Mouse (Mus musculus): ENCODE data around the gene Mrps11. TPM values are rescaled to one million over a fixed set of nuclear protein-coding genes. Genes with fewer than 3 reads are reported as not detected.

Gene Mrps11
- polyA plus RNA-seq, 2 experiments: 70.7 to 84.4 TPM

DNA sequence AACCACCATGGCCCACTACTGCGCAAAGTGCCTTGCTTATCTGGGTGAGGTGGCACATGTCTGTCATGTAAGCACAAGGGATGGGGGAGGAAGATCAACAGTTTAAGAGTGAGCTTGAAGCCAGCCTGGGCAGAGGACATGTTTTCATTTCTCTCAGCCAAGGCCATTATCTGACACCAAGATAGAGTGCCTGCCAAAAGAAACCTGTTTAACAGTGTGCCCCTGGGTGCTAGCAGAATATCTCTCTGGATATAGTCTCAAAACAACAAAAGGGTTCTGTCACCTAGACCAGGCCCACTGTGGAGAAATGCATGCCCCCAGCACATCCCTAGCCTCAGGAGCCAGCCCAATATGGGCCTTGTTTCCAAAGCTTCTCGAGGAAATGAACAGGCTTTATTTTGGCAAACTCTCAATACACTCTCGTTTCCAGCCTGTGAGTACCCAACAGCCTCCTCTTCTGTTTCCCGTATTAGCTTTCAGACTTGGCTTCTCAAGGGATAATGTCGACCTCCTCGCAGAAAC lies 11.7 kb downstream of the Mrps11 start:
- Histone ChIP-seq H3K27me3 (ENCODE audit: control insufficient read depth, insufficient read depth, low read length) (no peaks in the 10 kb centered on the region), H3K9me3 (ENCODE audit: control insufficient read depth, low read length) (no peaks in the 10 kb centered on the region), H3K4me3 (replicated peaks; ENCODE audit: low read length) (no peak overlapping the region), H3K4me2 (replicated peaks; ENCODE audit: low read depth, low read length, severe bottlenecking) (no peak overlapping the region), H3K4me1 (ENCODE audit: control insufficient read depth, insufficient read depth, low read length) (no peaks in the 10 kb centered on the region), H3K9ac (ENCODE audit: low read depth, low read length, severe bottlenecking) (no peak overlapping the region), H3K27ac (replicated peaks; ENCODE audit: low read depth, low read length) (0 out of 2 replicates have a peak overlapping the region, but pooled peaks have one; percentile 19), H3K36me3 (ENCODE audit: control insufficient read depth, insufficient read depth, low read length) (peaks cover 22% of the 10 kb centered on the region)
- DNase-seq (ENCODE audit: low spot score) (no peak), ATAC-seq (ENCODE audit: low FRiP score, low read depth) (no peak)
- 59% methylated on average over 6 of the region's 6 CpGs for WGBS
- TF ChIP-seq POLR2A (IDR thresholded peaks at IDR 0.05; ENCODE audit: borderline replicate concordance, extremely low read depth, insufficient read depth, insufficient read length): no peak

DNA sequence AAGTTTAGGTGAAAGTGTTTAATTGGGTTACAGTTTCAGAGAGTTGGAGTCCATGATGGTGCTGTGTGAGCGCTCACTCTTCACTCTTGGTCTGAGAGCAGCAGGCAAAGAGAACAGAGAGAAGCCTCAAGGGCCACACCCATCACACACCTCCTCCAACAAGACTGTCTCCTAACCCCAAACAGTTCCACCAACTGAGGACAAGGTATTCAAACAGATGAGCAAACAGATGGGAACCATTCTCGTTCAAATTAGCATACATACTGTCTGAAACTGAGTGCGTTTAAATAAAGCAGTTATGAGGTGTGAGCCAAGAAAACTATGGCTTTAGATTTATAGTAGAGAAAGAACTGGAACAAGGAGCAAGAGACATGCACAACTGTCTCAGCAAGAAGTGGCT lies 13.7 kb downstream of the Mrps11 start:
- H3K9me3 ChIP-seq (ENCODE audit: control insufficient read depth, low read length): no peaks in the 10 kb centered on the region
- no peak overlapping the region for H3K27ac ChIP-seq (replicated peaks; ENCODE audit: low read depth, low read length)
- H3K36me3 ChIP-seq (ENCODE audit: control insufficient read depth, insufficient read depth, low read length): peaks cover 12% of the 10 kb centered on the region
- no peaks in the 10 kb centered on the region for H3K27me3 ChIP-seq (ENCODE audit: control insufficient read depth, insufficient read depth, low read length)
- no peaks in the 10 kb centered on the region for H3K4me1 ChIP-seq (ENCODE audit: control insufficient read depth, insufficient read depth, low read length)
- WGBS: 85% methylated on average over 3 of the region's 3 CpGs
- no peak for ATAC-seq (ENCODE audit: low FRiP score, low read depth)
- no peak for TF ChIP-seq POLR2A (IDR thresholded peaks at IDR 0.05; ENCODE audit: borderline replicate concordance, extremely low read depth, insufficient read depth, insufficient read length)
- no peak for DNase-seq (ENCODE audit: low spot score)
- H3K4me2 ChIP-seq (replicated peaks; ENCODE audit: low read depth, low read length, severe bottlenecking): no peak overlapping the region
- no peak overlapping the region for H3K9ac ChIP-seq (ENCODE audit: low read depth, low read length, severe bottlenecking)
- H3K4me3 ChIP-seq (replicated peaks; ENCODE audit: low read length): no peak overlapping the region

DNA sequence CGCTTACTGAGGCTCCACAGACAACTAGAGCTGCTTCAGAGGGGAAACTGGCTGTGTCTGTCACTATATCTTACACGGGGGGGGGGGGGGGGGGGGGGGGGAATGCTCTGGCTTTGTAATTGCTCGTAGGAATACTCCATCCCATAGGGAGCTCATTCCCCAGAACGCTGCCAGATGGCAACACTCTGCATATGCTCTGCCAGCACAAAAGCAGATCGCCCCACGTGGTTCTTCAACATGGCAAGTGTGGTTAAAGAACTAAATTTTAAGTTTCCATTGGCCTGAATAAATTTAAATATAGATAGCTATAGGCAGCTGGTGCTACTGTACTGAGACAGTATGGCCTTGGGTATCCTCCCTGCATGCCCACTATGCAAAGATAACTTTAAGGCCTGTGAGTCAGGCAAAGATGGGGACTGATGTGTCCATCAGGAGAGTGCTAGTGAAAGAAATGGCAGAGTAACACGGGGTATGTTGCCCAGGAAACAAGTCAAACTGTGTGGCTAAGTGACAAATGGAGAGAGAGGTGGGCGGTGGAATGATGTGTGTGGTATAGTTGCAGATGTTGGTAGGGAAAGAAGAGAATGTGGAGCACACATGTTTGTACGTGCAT lies 15.0 kb downstream of the Mrps11 start:
- DNase-seq (ENCODE audit: low spot score): no peak
- 51% methylated on average over 8 of the region's 9 CpGs for WGBS
- Histone ChIP-seq H3K27me3 (ENCODE audit: control insufficient read depth, insufficient read depth, low read length) (no peaks in the 10 kb centered on the region), H3K4me1 (ENCODE audit: control insufficient read depth, insufficient read depth, low read length) (no peaks in the 10 kb centered on the region), H3K4me2 (replicated peaks; ENCODE audit: low read depth, low read length, severe bottlenecking) (no peak overlapping the region), H3K27ac (replicated peaks; ENCODE audit: low read depth, low read length) (no peak overlapping the region), H3K4me3 (replicated peaks; ENCODE audit: low read length) (no peak overlapping the region), H3K36me3 (ENCODE audit: control insufficient read depth, insufficient read depth, low read length) (no peaks in the 10 kb centered on the region), H3K9ac (ENCODE audit: low read depth, low read length, severe bottlenecking) (no peak overlapping the region), H3K9me3 (ENCODE audit: control insufficient read depth, low read length) (no peaks in the 10 kb centered on the region)
- ATAC-seq (ENCODE audit: low FRiP score, low read depth): no peak
- no peak for TF ChIP-seq POLR2A (IDR thresholded peaks at IDR 0.05; ENCODE audit: borderline replicate concordance, extremely low read depth, insufficient read depth, insufficient read length)

DNA sequence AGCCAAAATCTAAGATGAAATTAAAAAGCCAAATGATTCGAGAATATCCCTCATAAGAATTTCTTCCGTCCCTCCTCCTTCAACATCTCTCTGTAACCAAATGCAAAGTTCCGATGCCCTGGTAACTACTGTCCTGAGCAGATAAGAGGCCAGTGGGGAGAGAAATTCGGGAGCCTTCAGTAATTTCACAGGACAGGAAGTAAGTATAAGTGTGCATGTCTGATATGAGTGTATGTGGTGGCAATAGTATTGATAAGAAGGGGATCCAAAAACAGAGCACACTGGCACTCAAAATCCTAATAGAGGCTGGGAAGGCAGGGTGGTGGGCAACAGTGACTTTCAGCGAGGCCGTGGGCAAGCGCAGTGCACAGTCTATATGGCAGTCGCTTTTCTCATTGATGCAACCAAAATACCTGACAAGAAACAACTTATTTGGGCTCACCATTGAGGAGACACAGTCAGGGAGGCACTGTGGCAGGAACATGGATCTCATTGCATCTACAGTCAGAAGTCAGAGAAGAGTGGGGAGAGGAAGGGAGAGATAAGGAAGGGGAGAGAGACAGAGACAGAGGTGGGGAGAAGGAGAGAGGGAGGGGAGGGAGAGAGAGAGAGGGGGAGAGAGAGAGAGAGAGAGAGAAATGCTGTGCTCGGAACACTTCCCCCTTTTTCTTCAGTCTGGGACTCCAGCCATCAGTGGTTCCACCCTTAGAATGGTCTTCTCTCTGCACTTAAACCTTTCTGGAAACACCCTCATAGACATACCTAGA lies 17.0 kb downstream of the Mrps11 start:
- H3K27ac ChIP-seq (replicated peaks; ENCODE audit: low read depth, low read length): no peak overlapping the region
- no peak overlapping the region for H3K9ac ChIP-seq (ENCODE audit: low read depth, low read length, severe bottlenecking)
- WGBS: 78% methylated on average over 9 of the region's 9 CpGs
- no peaks in the 10 kb centered on the region for H3K27me3 ChIP-seq (ENCODE audit: control insufficient read depth, insufficient read depth, low read length)
- DNase-seq (ENCODE audit: low spot score) (no peak), ATAC-seq (ENCODE audit: low FRiP score, low read depth) (no peak)
- no peaks in the 10 kb centered on the region for H3K36me3 ChIP-seq (ENCODE audit: control insufficient read depth, insufficient read depth, low read length)
- H3K4me1 ChIP-seq (ENCODE audit: control insufficient read depth, insufficient read depth, low read length): no peaks in the 10 kb centered on the region
- H3K4me3 ChIP-seq (replicated peaks; ENCODE audit: low read length): no peak overlapping the region
- no peak for TF ChIP-seq POLR2A (IDR thresholded peaks at IDR 0.05; ENCODE audit: borderline replicate concordance, extremely low read depth, insufficient read depth, insufficient read length)
- no peak overlapping the region for H3K4me2 ChIP-seq (replicated peaks; ENCODE audit: low read depth, low read length, severe bottlenecking)
- no peaks in the 10 kb centered on the region for H3K9me3 ChIP-seq (ENCODE audit: control insufficient read depth, low read length)

DNA sequence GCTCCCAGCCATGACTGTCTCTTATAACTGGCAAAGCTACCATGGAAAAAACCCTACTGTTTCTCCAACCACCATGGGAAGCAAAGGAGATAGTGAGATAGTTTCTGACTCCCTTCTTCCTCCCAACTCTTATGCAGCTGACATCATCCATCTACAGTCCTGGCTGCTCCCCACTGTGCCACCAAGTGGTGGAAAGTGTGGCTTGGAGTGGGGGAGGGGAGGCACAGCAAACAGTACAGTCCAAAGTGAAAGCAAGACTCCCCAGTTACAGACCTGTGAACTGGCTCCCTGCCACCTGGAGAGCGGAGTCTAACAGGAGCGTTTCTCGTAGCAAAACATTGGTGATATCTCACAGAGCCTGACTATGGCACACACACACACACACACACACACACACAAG lies 20.9 kb downstream of the Mrps11 start:
- H3K36me3 ChIP-seq (ENCODE audit: control insufficient read depth, insufficient read depth, low read length): no peaks in the 10 kb centered on the region
- 84% methylated on average over 3 of the region's 3 CpGs for WGBS
- ATAC-seq (ENCODE audit: low FRiP score, low read depth): no peak
- H3K4me1 ChIP-seq (ENCODE audit: control insufficient read depth, insufficient read depth, low read length): no peaks in the 10 kb centered on the region
- no peaks in the 10 kb centered on the region for H3K9me3 ChIP-seq (ENCODE audit: control insufficient read depth, low read length)
- no peaks in the 10 kb centered on the region for H3K27me3 ChIP-seq (ENCODE audit: control insufficient read depth, insufficient read depth, low read length)
- no peak overlapping the region for H3K27ac ChIP-seq (replicated peaks; ENCODE audit: low read depth, low read length)
- no peak for TF ChIP-seq POLR2A (IDR thresholded peaks at IDR 0.05; ENCODE audit: borderline replicate concordance, extremely low read depth, insufficient read depth, insufficient read length)
- H3K4me3 ChIP-seq (replicated peaks; ENCODE audit: low read length): no peak overlapping the region
- no peak overlapping the region for H3K4me2 ChIP-seq (replicated peaks; ENCODE audit: low read depth, low read length, severe bottlenecking)
- no peak for DNase-seq (ENCODE audit: low spot score)
- no peak overlapping the region for H3K9ac ChIP-seq (ENCODE audit: low read depth, low read length, severe bottlenecking)

Measured in limb, embryonic 14.5 days (tissue).